Mouse (Mus musculus): ENCODE data around the gene Megf11.

DNA sequence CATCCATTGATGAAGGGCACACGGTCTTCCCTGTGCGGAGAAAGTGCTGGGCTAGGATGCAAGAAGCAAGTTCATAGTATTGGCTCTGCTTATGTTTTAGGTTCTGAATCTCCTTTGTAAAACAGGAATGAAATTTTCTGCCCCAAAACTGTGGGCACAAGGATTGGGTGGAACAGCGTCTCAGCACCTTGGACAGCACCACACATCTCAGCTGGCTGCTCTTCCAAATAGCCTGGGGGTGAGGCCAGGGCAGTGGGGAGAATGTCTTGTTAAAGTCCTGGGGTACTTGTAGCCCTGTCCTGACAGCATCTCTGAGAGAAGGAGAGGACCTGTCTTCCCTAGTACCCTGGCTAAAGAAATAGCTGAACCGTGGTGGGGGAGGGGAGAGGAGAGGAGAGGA is 281.1 kb downstream of the Megf11 start:
- TF ChIP-seq POLR2A (IDR thresholded peaks at IDR 0.05; ENCODE audit: borderline replicate concordance, extremely low read depth, low read depth, low read length) (no peak), CTCF (IDR thresholded peaks at IDR 0.05; ENCODE audit: insufficient read depth, low read length) (no peak)
